Mouse (Mus musculus) cortical plate, adult 2 months (tissue): ENCODE data around the gene Prmt3.

ENCODE experiments used
- CTCF ChIP-seq: fragments of 200-500 bp; IDR thresholded peaks from 2 replicates; pipeline ENCODE4 v1.5.1; 2011; ENCODE audit warnings: mild to moderate bottlenecking, control low read depth, low read length; ENCODE audit not compliant: insufficient read depth; ENCODE audit errors: extremely low read depth
- POLR2A ChIP-seq: fragments of 200-500 bp; IDR thresholded peaks from 2 replicates; pipeline ENCODE4 v1.6.1; 2011; ENCODE audit warnings: mild to moderate bottlenecking, low read length, control low read depth; ENCODE audit not compliant: insufficient read depth; ENCODE audit errors: extremely low read depth

- TF ChIP-seq POLR2A (no peak), CTCF (no peak)
Observed at GRCm38 (mm10) chr7:49821370-49821769, 43.2 kb downstream of the Prmt3 start.
